Comparison of ENCODE assay signal across 13 mouse cellular contexts in the genomic region with DNA sequence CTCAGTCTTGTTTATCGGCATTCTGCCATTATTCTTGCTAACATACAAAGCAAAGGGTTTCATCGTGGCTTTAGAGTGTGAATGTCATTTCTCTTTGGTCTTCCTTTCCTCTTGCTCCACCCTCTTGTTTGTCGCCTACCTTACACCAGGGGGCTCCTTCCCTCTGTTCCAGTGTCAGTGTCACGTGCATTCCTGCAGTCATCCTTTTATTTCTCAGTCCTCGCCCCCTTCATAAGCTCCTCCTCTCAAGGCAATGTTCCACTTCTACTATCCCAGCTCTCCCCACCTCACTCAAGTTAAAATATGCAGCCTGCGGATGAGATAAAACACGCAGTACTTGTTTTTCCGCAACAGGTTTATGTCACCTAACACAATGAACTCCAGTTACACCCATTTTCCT.
DNase-seq lines count a peak whose midpoint lies in the region; ATAC-seq and TF ChIP-seq lines count a peak whose summit lies in the region.
"Had no signal": no experiment of that assay in that cellular context is flagged by ENCODE, and none has a peak within 500 bp of the region (broad histone marks: within the 10 kb centered on the region; RNA-seq: fewer than 3 reads in every experiment).

No protein-coding gene starts in this region.

- H3K4me2 ChIP-seq in heart, embryonic 12.5 days: no peak overlapping the region
- H3K4me2 ChIP-seq: hindbrain, embryonic 15.5 days; liver, embryonic 15.5 days; neural tube, embryonic 12.5 days; stomach, embryonic 15.5 days had no signal

- intact Hi-C loops in left cerebral cortex, postnatal 10 days (cut with DNase I): loop anchor here (5.0 to 10.0 kb wide), 3 partner anchors 271 to 491 kb away; partner anchors contain the start of gene Arpp21
- intact Hi-C loops in left cerebral cortex, postnatal 36 days (cut with DNase I): no loop called here

- no peaks in the 10 kb centered on the region for H3K9me3 ChIP-seq in heart, embryonic 12.5 days (replicated peaks)
- H3K9me3 ChIP-seq in midbrain, embryonic 10.5 days (replicated peaks): no peaks in the 10 kb centered on the region
- H3K9me3 ChIP-seq: hindbrain, embryonic 15.5 days; liver, embryonic 15.5 days; neural tube, embryonic 12.5 days; stomach, embryonic 15.5 days had no signal

- H3K36me3 ChIP-seq in heart, embryonic 12.5 days: no peaks in the 10 kb centered on the region
- H3K36me3 ChIP-seq in midbrain, embryonic 10.5 days: no peaks in the 10 kb centered on the region
- H3K36me3 ChIP-seq: hindbrain, embryonic 15.5 days; liver, embryonic 15.5 days; neural tube, embryonic 12.5 days; stomach, embryonic 15.5 days had no signal

- peak; percentile 39; the same call in 1 of the 2 replicates for ATAC-seq in heart, embryonic 12.5 days (ENCODE audit: insufficient number of reproducible peaks, low FRiP score)

- no peak for TF ChIP-seq POLR2A in cortical plate, adult 2 months (IDR thresholded peaks at IDR 0.05; ENCODE audit: extremely low read depth, insufficient read depth, low read length)

- H3K27ac ChIP-seq in heart, embryonic 12.5 days (ENCODE audit: poor library complexity, severe bottlenecking): no peak overlapping the region
- H3K27ac ChIP-seq in cortical plate, adult 2 months (ENCODE audit: insufficient read depth, low read length): no peak overlapping the region
- no peak overlapping the region for H3K27ac ChIP-seq in midbrain, embryonic 10.5 days (replicated peaks)
- H3K27ac ChIP-seq: hindbrain, embryonic 15.5 days; liver, embryonic 15.5 days; neural tube, embryonic 12.5 days; stomach, embryonic 15.5 days had no signal

- DNase-seq in heart, adult 8-10 months (ENCODE audit: low spot score): no peak
- DNase-seq in left cerebral cortex, postnatal 10 days (ENCODE audit: extremely low spot score in 1 of 2, low spot score in 2 of 2): peak; percentile 32
- no peak for DNase-seq in left cerebral cortex, postnatal 36 days (ENCODE audit: low spot score in 2 of 2)
- peak; percentile 17 for DNase-seq in midbrain, embryonic 10.5 days (ENCODE audit: low spot score)
- DNase-seq in adrenal gland, postnatal 25 days: no peak
- DNase-seq in urinary bladder, postnatal 4 days (ENCODE audit: low spot score in 2 of 2): no peak

- WGBS in heart, embryonic 12.5 days: 38% methylated on average over 8 of the region's 8 CpGs
- 34% methylated on average over 8 of the region's 8 CpGs for WGBS in midbrain, embryonic 10.5 days

- peak; percentile 32; the same call in 1 of the 2 replicates for TF ChIP-seq CTCF in cortical plate, adult 2 months (IDR thresholded peaks at IDR 0.05; ENCODE audit: extremely low read depth, insufficient read depth, low read length)

- no peak overlapping the region for H3K4me3 ChIP-seq in heart, embryonic 12.5 days
- no peak overlapping the region for H3K4me3 ChIP-seq in cortical plate, adult 2 months (ENCODE audit: insufficient read depth, low read length)
- H3K4me3 ChIP-seq in midbrain, embryonic 10.5 days: no peak overlapping the region
- H3K4me3 ChIP-seq: erythroblast, embryonic 14.5 days; hindbrain, embryonic 15.5 days; liver, embryonic 15.5 days; neural tube, embryonic 12.5 days; stomach, embryonic 15.5 days had no signal

- no peak overlapping the region for H3K9ac ChIP-seq in heart, embryonic 12.5 days
- H3K9ac ChIP-seq: hindbrain, embryonic 15.5 days; liver, embryonic 15.5 days; neural tube, embryonic 12.5 days; stomach, embryonic 15.5 days had no signal

- no peaks in the 10 kb centered on the region for H3K27me3 ChIP-seq in heart, embryonic 12.5 days (replicated peaks)
- peaks cover 27% of the 10 kb centered on the region for H3K27me3 ChIP-seq in midbrain, embryonic 10.5 days (ENCODE audit: low read depth, poor library complexity, severe bottlenecking)
- H3K27me3 ChIP-seq: hindbrain, embryonic 15.5 days; liver, embryonic 15.5 days; neural tube, embryonic 12.5 days; stomach, embryonic 15.5 days had no signal

- no peaks in the 10 kb centered on the region for H3K4me1 ChIP-seq in heart, embryonic 12.5 days (replicated peaks)
- H3K4me1 ChIP-seq in cortical plate, adult 2 months (ENCODE audit: control insufficient read depth, insufficient read depth, low read length): no peaks in the 10 kb centered on the region; the same call in 1 of the 2 replicates
- peaks cover 7% of the 10 kb centered on the region; the same call in 1 of the 2 replicates for H3K4me1 ChIP-seq in midbrain, embryonic 10.5 days
- H3K4me1 ChIP-seq: liver, embryonic 15.5 days; neural tube, embryonic 12.5 days; stomach, embryonic 15.5 days had no signal

Comparison
In these comparisons a context has a peak if more than half of its experiments do, and no peak if none do; other contexts are left out.
1. DNase-seq: peak in left cerebral cortex, postnatal 10 days (2 of 2) and midbrain, embryonic 10.5 days (single experiment); none in heart, adult 8-10 months (single experiment), left cerebral cortex, postnatal 36 days (0 of 2), adrenal gland, postnatal 25 days (single experiment) and urinary bladder, postnatal 4 days (0 of 2).